Mouse (Mus musculus): ENCODE data around the gene Naaladl1.

Gene Naaladl1

DNA sequence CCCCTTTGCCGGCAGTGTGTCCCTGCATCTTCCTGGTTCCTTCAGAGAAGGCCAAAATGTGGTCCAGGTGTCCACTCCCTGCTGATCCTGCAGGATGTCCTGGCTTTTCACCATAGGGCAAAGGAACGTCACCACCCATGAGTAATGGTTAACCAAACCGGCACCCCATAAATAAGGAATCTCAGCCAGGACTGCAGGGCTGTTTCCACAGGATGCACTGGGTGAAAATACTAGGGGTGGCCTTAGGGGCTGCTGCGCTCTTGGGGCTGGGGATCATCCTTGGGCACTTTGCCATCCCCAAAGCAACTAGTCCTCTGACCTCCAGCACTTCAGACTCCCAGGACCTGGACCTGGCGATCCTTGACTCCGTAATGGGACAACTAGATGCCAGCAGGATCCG lies at the start of gene Naaladl1:
TSS of gene Naaladl1 (plus strand) at position 197 of the 400 bp plus-strand sequence.
- peak; percentile 36 to 42 for DNase-seq

- no peak for DNase-seq
Measured at GRCm38 (mm10) chr19:6056696-6057095, 48.9 kb upstream of the Naaladl1 start.

- DNase-seq = peak; percentile 99 to 100
Measured at GRCm38 (mm10) chr19:6057313-6058096, 48.1 kb upstream of the Naaladl1 start, which contains the start of the genes Mrpl49 and Fau. TSS of gene Mrpl49 (minus strand) at chr19:6057785. TSS of gene Fau (plus strand) at chr19:6057844.

DNA sequence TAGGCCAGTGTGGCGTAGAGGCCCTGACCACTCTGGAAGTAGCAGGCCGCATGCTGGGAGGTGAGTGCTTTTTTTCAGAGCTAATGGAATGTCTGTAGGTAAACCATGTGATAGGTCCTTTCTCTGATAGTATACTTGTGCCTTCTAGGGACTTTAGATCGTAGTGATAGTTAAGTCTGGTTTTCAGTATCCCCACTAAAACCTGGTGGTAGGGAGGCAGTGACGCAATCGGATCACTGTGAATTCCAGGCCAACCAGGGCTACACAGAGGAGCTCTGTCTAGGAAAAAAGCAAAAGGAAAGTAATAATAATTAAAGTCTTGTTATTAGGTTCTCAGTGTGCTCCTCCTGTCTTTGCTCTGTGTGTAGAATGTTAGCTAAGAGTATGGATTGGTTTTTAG lies 47.1 kb upstream of the Naaladl1 start:
- no peak for DNase-seq

GRCm38 (mm10) chr19:6058966-6059365 lies 46.6 kb upstream of the Naaladl1 start:
- peak in 1 of 2 experiments; percentile 34 for DNase-seq

- peak; percentile 96 to 97 for DNase-seq
Measured at GRCm38 (mm10) chr19:6061021-6061533, 44.5 kb upstream of the Naaladl1 start, which contains the start of gene Znhit2. TSS of gene Znhit2 (plus strand) at chr19:6061192.

DNA sequence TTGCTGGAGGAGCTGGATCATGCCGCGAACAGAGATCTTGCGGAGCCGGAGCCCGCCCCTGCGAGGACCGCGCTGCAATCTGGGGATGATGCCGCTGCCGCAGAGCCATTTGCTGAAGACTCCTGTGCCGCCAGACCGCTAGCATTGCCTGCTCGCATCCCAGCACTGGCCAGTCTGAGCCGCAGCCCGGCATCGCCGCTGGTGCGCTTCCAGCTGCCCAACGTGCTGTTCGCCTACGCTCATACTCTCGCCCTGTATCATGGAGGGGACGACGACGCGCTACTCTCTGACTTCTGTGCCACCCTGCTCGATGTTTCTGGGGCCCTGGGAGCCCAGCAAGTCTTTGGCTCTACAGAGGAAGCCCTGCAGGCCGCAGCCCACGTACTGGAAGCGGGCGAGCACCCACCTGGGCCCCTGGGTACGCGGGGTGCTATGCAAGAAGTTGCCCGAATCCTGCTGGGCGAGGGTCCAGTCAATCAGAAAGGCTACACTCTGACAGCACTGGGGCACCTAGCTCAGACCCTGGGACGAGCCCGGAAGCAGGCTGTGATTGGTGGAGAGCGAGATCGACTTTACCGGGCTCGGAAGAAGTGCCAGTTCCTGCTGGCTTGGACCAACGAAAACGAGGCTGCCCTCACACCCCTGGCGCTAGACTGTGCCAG lies 43.8 kb upstream of the Naaladl1 start:
- DNase-seq = peak in 1 of 2 experiments; percentile 70

- no peak for DNase-seq
Measured at GRCm38 (mm10) chr19:6062418-6062817, 43.2 kb upstream of the Naaladl1 start.

DNA sequence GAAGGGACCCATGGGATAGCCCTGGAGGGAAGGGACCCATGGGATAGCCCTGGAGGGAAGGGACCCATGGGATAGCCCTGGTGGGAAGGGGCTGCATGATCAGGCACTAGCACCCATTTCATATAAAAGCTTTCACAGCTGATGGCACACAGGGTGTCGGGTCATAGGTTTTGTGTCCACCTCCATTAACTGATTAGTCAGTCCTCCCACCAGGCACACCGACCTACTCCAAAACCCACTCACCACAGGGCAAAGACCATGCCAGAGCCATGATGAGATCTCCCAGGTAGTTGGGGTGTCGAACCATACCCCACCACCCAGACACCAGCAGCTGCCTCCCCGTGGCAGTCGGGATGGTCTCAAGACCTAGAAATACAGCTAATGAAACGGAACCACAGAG lies 42.5 kb upstream of the Naaladl1 start:
- no peak for DNase-seq

- no peak for DNase-seq
Measured at GRCm38 (mm10) chr19:6066571-6066970, 39.0 kb upstream of the Naaladl1 start.

DNA sequence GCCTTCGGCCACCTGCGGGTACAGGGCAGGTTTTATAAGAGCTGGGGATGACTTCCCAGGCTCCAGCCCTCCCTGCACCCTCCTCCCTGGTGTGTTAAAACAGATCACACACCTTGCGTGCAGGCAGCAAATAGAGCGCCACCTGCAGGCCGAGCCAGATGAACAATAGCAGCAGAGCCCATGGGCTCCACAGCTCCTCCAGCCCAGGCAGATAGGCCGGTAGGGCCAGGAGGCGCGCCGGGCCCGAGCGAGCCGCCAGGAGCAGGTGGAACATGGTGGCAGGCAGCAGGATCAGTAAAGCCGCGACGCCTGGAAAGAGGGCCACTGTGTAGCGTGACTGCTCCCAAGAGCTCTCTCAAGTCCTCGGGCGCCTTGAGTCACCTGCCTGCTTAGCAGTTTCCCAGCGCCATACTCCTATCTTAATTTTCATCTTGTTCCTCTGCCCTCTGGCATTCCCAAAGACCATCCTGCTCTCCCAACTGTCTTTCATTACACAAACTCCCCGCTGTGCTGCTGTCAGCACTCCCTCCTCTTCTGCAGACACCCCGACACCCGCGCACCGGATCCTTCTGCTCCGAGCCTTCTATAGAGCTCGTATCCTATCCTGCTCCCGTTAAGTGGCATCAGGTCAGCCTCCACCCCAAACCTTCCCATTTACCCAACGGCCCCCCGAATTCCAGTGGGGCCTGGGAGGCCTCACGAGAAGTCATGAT lies 38.4 kb upstream of the Naaladl1 start:
- peak; percentile 85 to 94 for DNase-seq

GRCm38 (mm10) chr19:6067724-6068415 lies 37.7 kb upstream of the Naaladl1 start, which contains the start of gene Tm7sf2:
TSS of gene Tm7sf2 (minus strand) at chr19:6068373.
- DNase-seq = peak; percentile 96

DNA sequence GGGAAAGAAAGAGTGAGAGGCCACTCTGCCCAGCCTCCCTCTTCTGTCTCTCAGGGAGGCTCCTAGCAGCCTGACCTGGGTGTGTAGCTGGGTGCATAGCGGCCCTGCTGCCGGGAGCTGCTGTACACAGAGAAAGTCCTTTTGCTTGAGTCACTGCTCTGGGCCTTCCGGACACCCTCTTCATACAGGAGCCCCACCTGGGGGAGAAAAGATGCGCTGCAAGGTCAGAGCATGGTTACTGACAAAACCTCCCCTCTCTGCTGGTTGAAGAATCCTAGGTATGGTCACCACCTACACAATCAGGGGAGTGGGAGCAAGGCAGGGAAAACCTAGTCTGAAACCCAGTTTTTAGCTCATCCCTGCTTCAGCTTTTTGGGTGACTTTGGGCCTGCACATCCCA lies 36.6 kb upstream of the Naaladl1 start:
- DNase-seq = no peak

DNA sequence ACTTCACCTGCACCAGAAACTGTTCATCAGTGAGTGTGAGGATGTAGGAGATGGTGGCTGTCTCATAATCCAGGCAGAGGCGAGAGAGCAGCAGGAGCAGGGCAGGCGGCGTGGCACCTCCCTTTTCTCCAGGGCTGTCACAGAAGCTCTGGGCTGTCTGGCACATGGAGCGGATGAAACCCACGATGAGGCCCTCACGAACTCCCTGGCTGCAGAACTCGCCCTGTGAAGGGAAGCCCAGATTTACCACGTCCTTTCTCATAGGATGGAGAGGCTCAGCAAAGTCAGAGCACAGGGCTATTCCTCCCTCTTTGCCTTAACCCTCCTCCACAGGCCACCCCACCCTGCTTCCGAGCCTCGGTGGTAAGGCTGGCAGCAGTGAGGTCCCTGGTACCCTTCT lies 35.7 kb upstream of the Naaladl1 start:
- no peak for DNase-seq

- no peak for DNase-seq
Measured at GRCm38 (mm10) chr19:6070571-6071250, 34.9 kb upstream of the Naaladl1 start.

DNA sequence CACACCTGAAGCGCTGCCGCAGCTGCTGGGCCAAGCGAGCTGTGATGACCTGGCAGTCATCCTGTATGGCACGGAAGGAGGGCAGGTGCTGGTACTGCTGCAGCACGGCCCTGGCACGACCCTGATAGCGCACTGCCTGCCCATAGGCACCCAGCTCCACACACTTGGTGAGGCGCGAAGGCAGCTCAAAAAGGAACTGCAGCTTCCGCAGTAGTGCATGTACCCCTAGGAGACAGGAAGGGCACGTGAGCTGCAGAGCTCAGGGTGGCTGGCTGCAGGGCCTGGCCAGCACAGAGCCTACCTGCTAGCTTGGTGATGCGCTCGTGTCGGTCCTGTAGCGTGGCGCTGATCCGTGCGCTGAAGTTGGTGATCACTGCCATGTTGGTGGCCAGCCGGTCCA lies 34.3 kb upstream of the Naaladl1 start:
- no peak for DNase-seq

DNA sequence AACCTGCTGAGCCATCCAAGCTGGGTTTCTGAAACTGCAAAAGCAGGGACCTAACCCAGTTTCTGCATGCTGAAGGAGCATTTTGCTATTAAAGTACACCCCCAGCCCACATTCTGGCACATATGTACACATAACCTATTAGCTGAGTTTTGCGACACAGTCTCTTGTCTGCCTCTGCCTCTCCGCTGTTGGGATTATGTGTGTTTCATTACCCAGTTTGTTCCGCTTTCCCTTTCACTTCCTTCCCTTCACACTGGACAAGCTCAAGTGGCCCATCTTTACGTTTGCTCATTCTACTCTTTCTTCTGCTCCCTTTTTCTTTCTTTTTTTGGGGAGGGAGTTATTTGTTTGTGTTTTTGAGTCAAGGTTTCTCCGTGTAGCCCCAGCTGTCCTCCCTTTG lies 31.7 kb upstream of the Naaladl1 start:
- no peak for DNase-seq

DNA sequence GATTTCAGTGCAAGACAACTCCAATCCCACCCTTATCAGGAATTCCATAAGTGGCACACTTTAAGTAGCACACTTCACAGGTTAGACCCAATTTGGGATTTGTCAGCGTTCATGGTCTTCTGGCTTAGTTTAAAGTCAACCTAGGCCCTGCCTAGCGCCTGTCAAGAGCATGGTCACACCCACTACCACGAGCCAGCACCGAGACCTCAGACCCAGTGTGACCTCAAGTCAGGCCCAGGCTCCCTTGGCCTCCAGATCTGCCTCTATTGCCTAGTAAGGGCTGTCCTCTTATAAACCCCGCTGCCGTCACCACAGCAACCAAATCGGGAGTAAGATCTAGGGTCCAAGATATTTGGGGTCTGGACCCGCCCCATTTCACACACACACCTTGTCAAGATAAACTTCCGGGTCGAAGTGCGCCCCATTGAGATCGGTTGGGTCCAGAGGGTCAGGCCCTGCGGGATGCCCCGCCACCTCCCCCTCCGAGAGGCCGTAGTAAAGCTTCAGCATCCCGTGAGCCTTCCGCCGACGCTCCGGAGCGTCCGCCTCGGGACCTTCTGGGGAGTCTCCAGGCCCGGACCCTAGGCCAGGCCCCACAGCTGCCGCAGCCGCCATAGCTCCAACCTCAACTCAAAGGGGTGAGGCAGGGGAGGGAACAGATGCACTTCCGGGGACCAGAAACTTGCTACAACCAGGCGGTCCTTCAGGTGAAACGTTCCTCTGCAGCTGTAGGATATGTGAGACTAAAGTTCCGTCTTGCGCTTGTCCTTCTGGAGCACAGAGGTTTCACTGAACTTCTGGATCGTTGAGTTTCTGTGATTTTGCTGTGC lies 28.8 kb upstream of the Naaladl1 start, which contains the start of gene Vps51:
TSS of gene Vps51 (minus strand) at position 668 of the 830 bp plus-strand sequence.
- DNase-seq = peak; percentile 90 to 93

DNA sequence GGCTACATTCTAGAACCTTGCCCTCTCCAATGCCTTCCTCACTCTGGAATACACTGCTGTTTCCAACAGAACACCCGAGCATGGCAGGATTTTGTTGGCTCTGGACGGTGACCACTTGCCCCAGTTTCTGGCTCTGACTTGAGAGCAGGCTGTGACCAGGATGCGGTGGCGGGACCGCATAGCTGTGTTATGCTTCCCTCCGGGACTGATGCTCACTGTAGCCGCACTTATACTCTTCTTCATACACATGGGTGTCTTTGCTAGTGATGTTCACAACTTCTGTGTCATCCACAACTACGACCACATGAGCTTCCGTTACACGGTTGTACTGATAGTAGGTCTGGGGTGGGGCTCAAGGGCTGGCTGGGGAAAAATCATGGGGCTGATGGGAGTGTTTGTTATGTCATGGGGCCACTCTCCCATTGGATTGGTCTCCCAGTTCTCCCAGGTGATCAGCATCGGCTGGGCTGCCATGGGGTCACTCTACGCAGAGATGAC lies 25.6 kb upstream of the Naaladl1 start, which contains the start of gene Tmem262:
TSS of gene Tmem262 (plus strand) at position 51 of the 498 bp plus-strand sequence.
- no peak for DNase-seq

DNA sequence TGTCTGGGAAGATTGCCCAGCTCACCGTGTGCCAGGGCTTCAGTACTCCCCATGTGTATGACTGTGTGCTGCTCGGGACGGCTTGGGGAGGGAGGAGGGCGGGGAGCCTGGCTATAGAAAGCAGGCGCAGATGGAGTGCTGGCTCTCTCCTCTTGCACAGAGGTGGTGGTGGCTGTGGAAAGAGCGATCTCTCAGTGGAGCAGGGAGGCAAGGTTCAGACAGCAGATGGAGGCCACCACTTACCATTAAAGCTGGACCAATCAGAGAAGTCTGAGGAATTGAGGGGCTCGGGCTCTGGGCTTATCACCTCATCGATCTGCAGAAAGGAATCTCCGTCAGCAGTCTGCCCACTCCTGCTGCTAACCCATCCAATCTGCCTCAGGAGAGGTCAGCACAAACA lies 23.4 kb upstream of the Naaladl1 start, which contains the start of gene Gm28374:
TSS of gene Gm28374 (minus strand) at position 101 of the 400 bp plus-strand sequence.
- DNase-seq = no peak

All from kidney, postnatal 36 days (tissue).